Mouse (Mus musculus): ENCODE results near the gene Slc9a5. TPM values are rescaled to one million over a fixed set of nuclear protein-coding genes. Genes with fewer than 3 reads are reported as not detected.

Gene Slc9a5
- polyA plus RNA-seq, 1 experiment = 8.9 TPM

DNA sequence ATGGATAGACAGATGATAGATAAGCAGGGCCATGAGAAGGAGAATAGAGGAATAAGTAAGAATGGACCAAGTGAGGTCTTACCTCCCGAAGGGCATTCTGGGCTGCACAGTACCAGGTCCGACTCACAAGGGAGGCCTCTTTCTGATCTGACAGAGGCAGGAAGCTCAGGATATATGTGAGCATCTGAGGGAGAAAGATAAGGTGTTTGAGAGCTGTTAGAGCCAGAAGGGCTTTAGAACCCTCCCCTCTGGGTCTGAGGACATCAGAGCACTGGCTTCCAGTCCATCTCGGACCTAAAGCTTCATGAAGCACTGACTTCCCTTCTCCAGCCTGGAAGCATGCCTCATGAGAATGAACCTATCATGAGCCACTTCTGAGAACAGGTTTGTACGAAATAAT lies 25.5 kb upstream of the Slc9a5 start:
- Histone ChIP-seq H3K4me3 (ENCODE audit: insufficient read depth, low read length) (no peak overlapping the region), H3K27ac (ENCODE audit: insufficient read depth, low read length) (no peak overlapping the region), H3K4me1 (ENCODE audit: control insufficient read depth, insufficient read depth, low read length) (peaks cover 3% of the 10 kb centered on the region; the same call in 1 of the 2 replicates)
- TF ChIP-seq POLR2A (IDR thresholded peaks at IDR 0.05; ENCODE audit: low read depth, low read length) (no peak), CTCF (IDR thresholded peaks at IDR 0.05; ENCODE audit: borderline replicate concordance, insufficient read depth, low read length) (no peak)

DNA sequence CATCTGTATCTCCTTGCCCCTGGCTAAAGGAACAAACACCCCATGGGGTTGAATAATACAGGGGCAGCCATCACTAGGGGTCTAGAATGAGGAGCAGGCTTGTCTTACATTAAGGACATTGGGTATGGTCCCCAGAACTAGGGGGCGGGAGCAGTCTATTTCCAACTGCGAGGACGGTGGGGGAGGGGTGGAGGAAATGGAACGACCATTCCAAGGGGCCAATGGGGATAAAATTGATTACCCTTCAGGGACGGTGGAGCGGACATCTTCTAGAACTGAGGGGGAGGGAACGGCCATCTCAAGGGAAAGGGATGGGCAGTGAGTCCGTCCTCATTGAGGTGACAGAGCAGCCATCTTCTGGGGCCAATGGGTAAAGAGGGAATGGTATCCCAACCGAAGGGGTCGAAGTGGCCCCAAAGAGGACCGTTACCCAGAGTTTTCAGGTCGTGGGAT lies 23.0 kb upstream of the Slc9a5 start:
- TF ChIP-seq CTCF (IDR thresholded peaks at IDR 0.05; ENCODE audit: borderline replicate concordance, insufficient read depth, low read length) = no peak
- TF ChIP-seq POLR2A (IDR thresholded peaks at IDR 0.05; ENCODE audit: low read depth, low read length) = no peak
- peak overlapping the region; percentile 65 for H3K4me3 ChIP-seq (ENCODE audit: insufficient read depth, low read length)
- H3K4me1 ChIP-seq (ENCODE audit: control insufficient read depth, insufficient read depth, low read length) = peaks cover 3% of the 10 kb centered on the region; the same call in 1 of the 2 replicates
- H3K27ac ChIP-seq (ENCODE audit: insufficient read depth, low read length) = no peak overlapping the region

DNA sequence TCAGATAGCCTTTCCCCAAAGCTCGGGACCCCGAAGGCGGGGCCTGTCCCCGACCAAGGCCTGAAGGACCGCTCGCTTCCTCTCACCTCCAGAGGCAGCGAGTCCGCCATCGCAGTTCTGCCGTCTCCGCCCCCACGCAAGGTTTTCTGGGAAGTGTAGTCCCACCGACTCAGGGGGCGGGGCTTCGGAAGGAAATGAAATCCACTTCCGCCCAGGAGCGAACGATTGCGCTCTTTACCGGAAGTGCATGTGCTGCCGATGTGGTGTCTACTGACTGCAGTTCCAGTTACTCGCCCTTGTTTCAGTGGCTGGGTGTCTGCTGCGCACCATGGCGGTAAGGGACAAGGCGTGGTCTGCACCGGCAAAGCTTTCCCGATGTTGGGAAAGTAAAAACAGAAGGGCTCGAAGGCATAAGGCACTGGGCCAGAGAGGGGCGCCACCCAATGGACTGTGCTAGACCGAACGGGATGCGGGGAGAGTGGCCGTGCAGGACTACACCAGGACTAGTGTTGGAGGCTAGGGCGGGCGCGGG lies 22.4 kb upstream of the Slc9a5 start, which contains the start of the genes Lrrc29 and Tmem208:
Lrrc29 (minus strand) TSS at position 138 of the 532 bp plus-strand sequence.
Tmem208 (plus strand) TSS at position 214 of the 532 bp plus-strand sequence.
- Histone ChIP-seq H3K27ac (ENCODE audit: insufficient read depth, low read length) (peak within 1 kb of the TSS; percentile 74), H3K4me1 (ENCODE audit: control insufficient read depth, insufficient read depth, low read length) (peaks cover 3% of the 10 kb centered on the region; the same call in 1 of the 2 replicates), H3K4me3 (ENCODE audit: insufficient read depth, low read length) (peak within 1 kb of the TSS; percentile 65)
- peak; percentile 99 for TF ChIP-seq POLR2A (IDR thresholded peaks at IDR 0.05; ENCODE audit: low read depth, low read length)
- peak; percentile 51; the same call in 1 of the 2 replicates for TF ChIP-seq CTCF (IDR thresholded peaks at IDR 0.05; ENCODE audit: borderline replicate concordance, insufficient read depth, low read length)

DNA sequence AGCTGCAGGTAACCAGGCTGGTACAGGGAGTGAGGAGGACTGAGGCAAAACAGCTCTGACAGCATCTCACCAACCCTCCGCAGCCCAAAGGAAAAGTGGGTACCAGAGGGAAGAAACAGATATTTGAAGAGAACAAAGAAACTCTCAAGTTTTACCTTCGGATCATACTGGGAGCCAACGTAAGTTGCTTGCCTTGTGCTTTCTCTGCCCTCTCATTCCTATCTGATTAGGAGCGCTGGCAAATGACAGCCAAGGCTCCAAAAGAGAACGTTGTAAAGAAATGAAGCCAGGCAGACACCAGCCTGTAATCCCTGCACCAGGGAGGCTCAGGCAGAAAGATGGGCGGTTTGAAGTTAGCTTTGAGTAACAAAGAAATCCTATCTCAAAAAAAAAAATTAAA lies 21.7 kb upstream of the Slc9a5 start:
- peak overlapping the region; percentile 60 for H3K4me3 ChIP-seq (ENCODE audit: insufficient read depth, low read length)
- TF ChIP-seq CTCF (IDR thresholded peaks at IDR 0.05; ENCODE audit: borderline replicate concordance, insufficient read depth, low read length) (no peak), POLR2A (IDR thresholded peaks at IDR 0.05; ENCODE audit: low read depth, low read length) (no peak)
- H3K27ac ChIP-seq (ENCODE audit: insufficient read depth, low read length) = peak overlapping the region; percentile 74; the same call in 1 of the 2 replicates
- H3K4me1 ChIP-seq (ENCODE audit: control insufficient read depth, insufficient read depth, low read length) = peaks cover 3% of the 10 kb centered on the region; the same call in 1 of the 2 replicates

DNA sequence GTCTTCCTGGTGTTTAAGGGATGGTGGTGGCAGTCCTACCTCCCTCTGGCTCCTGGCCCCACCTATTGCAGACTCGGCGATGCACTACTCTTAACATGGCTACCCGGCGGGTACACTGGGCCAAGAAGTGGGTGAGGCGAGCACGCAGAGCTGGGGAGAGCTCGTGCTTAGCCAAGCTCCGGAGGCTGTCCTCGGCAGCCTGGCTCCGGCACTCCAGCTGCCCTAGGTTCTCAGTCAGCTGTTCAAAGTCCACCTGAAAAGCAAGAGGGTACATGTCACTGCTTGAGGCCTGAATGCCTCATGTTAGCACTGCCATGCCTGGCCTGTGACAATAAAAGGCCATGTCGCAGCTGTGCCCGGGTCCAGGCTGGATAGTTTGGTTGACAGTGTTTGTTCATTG lies 18.3 kb upstream of the Slc9a5 start:
- TF ChIP-seq CTCF (IDR thresholded peaks at IDR 0.05; ENCODE audit: borderline replicate concordance, insufficient read depth, low read length) (no peak), POLR2A (IDR thresholded peaks at IDR 0.05; ENCODE audit: low read depth, low read length) (no peak)
- Histone ChIP-seq H3K4me1 (ENCODE audit: control insufficient read depth, insufficient read depth, low read length) (peaks cover 3% of the 10 kb centered on the region; the same call in 1 of the 2 replicates), H3K4me3 (ENCODE audit: insufficient read depth, low read length) (no peak overlapping the region), H3K27ac (ENCODE audit: insufficient read depth, low read length) (no peak overlapping the region)

DNA sequence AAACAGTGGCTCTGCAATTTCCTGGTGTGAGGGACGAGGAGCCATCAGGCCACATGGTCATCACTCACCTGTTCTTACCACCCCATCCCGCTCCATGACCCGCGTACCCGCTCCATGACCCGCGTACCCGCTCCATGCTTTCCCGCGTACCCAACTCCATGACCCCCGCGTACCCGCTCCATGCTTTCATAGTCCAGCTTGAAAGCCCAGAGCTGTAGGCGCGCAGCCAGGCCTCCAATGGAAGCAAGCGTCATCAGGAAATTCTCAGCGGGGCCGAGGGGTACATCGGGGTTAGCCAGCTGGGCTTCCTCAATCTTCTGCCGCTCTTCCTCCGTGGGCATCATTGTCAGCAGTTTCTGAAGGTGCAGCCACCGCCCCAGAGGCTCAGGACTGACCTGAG lies 17.2 kb upstream of the Slc9a5 start:
- Histone ChIP-seq H3K4me3 (ENCODE audit: insufficient read depth, low read length) (no peak overlapping the region), H3K27ac (ENCODE audit: insufficient read depth, low read length) (no peak overlapping the region), H3K4me1 (ENCODE audit: control insufficient read depth, insufficient read depth, low read length) (peaks cover 3% of the 10 kb centered on the region; the same call in 1 of the 2 replicates)
- TF ChIP-seq CTCF (IDR thresholded peaks at IDR 0.05; ENCODE audit: borderline replicate concordance, insufficient read depth, low read length) (no peak), POLR2A (IDR thresholded peaks at IDR 0.05; ENCODE audit: low read depth, low read length) (no peak)

DNA sequence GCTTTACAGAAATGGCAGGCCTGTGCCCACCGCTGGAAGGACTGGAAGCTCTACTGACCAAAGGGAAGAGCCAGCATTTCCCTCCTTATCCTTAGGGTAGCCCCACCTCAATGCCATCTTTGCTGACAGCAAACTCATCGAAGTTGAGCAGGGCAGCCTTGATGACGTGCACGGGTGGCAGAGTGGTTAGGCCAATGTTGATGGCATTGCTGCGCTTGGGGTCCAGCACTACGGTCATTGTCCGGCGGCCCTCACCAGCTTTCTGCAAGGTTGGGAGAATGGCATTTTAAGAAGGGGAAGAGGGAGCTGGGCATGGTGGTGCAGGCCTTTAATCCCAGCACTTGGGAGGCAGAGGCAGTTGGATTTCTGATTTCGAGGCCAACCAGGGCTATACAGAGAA lies 16.7 kb upstream of the Slc9a5 start:
- Histone ChIP-seq H3K4me3 (ENCODE audit: insufficient read depth, low read length) (no peak overlapping the region), H3K4me1 (ENCODE audit: control insufficient read depth, insufficient read depth, low read length) (peaks cover 3% of the 10 kb centered on the region; the same call in 1 of the 2 replicates), H3K27ac (ENCODE audit: insufficient read depth, low read length) (no peak overlapping the region)
- TF ChIP-seq POLR2A (IDR thresholded peaks at IDR 0.05; ENCODE audit: low read depth, low read length) = no peak
- no peak for TF ChIP-seq CTCF (IDR thresholded peaks at IDR 0.05; ENCODE audit: borderline replicate concordance, insufficient read depth, low read length)

DNA sequence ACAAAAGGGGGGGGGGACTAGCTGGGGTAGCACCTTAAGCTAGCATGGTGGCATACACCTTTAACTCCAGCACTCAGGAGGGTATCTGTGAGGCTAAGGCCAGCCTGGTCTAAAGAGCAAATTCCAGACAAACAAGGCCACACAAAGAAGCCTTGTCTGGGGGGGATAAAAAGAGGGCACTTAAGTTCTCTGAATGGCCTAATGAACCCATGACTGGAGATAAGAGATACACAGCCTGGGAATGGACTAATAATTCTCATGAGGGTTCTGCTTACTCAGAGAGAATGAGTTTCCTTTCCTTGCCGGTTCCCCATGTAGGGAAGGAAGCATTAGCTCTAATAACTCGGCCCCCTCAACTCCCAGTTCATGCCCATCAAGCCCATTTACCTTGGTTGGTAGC lies 16.1 kb upstream of the Slc9a5 start:
- no peak overlapping the region for H3K4me3 ChIP-seq (ENCODE audit: insufficient read depth, low read length)
- H3K4me1 ChIP-seq (ENCODE audit: control insufficient read depth, insufficient read depth, low read length) = peaks cover under 1% of the 10 kb centered on the region; the same call in 1 of the 2 replicates
- no peak for TF ChIP-seq POLR2A (IDR thresholded peaks at IDR 0.05; ENCODE audit: low read depth, low read length)
- no peak for TF ChIP-seq CTCF (IDR thresholded peaks at IDR 0.05; ENCODE audit: borderline replicate concordance, insufficient read depth, low read length)
- H3K27ac ChIP-seq (ENCODE audit: insufficient read depth, low read length) = no peak overlapping the region

DNA sequence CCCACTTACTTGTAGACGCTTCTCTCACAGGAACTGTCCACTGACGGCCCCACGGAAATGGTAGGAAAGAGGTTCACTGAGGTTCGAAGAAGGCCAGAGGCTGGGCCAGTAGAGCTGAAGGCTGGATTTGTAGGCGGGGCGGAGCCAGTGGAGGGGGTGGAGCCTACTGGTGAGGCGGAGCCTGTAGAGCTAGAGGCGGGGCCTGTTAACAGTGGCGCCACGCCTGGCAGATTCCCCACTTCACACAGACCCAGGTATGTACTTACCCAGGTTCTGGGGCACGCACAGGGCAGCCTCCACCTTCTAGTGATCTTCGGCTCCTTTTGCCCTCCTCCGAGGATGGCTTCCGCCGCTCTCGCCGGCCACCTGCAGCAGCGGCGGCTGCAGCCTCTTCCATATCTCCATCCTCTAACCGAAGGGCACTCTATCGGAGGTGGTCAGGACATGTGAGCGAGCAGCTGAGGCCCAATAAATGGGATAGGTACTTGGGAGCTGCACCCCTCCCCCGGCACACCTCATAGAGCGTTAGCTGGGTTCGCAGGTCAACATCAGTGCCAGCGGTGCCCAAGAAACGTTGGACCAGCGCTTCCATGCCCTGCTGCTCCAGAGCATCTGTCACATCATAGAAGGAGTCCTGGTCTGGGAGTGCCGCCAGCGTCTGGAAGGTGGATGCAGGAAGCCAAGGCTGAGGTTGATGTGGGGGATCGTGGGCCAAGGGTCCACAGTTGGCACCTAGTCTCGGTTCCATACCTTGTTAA lies 12.1 kb upstream of the Slc9a5 start:
- Histone ChIP-seq H3K4me1 (ENCODE audit: control insufficient read depth, insufficient read depth, low read length) (peaks cover 8% of the 10 kb centered on the region; the same call in 1 of the 2 replicates), H3K4me3 (ENCODE audit: insufficient read depth, low read length) (no peak overlapping the region), H3K27ac (ENCODE audit: insufficient read depth, low read length) (no peak overlapping the region)
- TF ChIP-seq POLR2A (IDR thresholded peaks at IDR 0.05; ENCODE audit: low read depth, low read length) = no peak
- TF ChIP-seq CTCF (IDR thresholded peaks at IDR 0.05; ENCODE audit: borderline replicate concordance, insufficient read depth, low read length) = no peak

DNA sequence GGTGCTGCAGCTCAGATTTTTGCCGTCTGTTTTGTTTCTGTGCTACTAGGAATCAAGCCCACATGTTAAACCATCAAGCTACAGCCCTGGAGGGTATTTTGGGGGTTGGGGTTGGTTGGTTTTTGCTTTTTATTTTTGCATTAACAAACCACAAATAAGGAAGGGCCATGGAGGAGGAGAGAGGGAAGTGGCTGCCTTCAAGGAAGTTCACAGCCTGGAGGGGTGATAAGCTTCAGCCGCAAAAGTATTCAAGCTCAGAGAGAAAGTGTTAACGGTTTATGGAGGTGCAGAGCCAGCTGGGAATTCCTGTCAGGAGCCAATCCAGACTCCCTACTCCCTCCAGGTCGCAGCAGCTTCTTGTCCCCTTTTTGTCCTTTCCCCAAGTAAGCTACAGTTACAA lies 9.7 kb upstream of the Slc9a5 start:
- Histone ChIP-seq H3K4me3 (ENCODE audit: insufficient read depth, low read length) (no peak overlapping the region), H3K4me1 (ENCODE audit: control insufficient read depth, insufficient read depth, low read length) (peaks cover 8% of the 10 kb centered on the region; the same call in 1 of the 2 replicates), H3K27ac (ENCODE audit: insufficient read depth, low read length) (no peak overlapping the region)
- TF ChIP-seq CTCF (IDR thresholded peaks at IDR 0.05; ENCODE audit: borderline replicate concordance, insufficient read depth, low read length) = no peak

Measured in embryonic fibroblast, embryonic 13.5 days (primary cell).